Mouse (Mus musculus) G1E (cell line): Measurements from ENCODE around the gene Fxyd5. TPM values are rescaled to one million over a fixed set of nuclear protein-coding genes. Genes with fewer than 3 reads are reported as not detected.

Experiments used
- ATAC-seq: 2 replicates; pipeline ENCODE4 v1.8.0; 2016; ENCODE audit warnings: mild to moderate bottlenecking; ENCODE audit not compliant: insufficient number of reproducible peaks, poor library complexity, low FRiP score, severe bottlenecking; ENCODE audit errors: extremely low read depth
- DNase-seq: peaks from one replicate; pipeline ENCODE4 v3.0.0; 2012; ENCODE audit warnings: low spot score
- H3K27me3 ChIP-seq: 2 replicates; pipeline ENCODE4 v1.6.1; 2012; ENCODE audit warnings: mild to moderate bottlenecking, low read length, inconsistent platforms; ENCODE audit not compliant: insufficient read depth
- H3K36me3 ChIP-seq: replicated peaks from 2 replicates; pipeline ENCODE3; 2012; ENCODE audit warnings: mild to moderate bottlenecking, inconsistent platforms
- H3K4me1 ChIP-seq: 2 replicates; pipeline ENCODE4 v1.6.1; 2012; ENCODE audit warnings: low read depth, low read length, inconsistent platforms, mixed read lengths; ENCODE audit not compliant: insufficient read depth
- H3K4me3 ChIP-seq: 2 replicates; pipeline ENCODE4 v1.5.1; 2012; ENCODE audit warnings: low read depth, mild to moderate bottlenecking, inconsistent platforms, low read length, moderate library complexity, mixed read lengths
- H3K9me3 ChIP-seq: replicated peaks from 2 replicates; pipeline ENCODE4 v1.6.1; 2012; ENCODE audit warnings: inconsistent platforms
- CTCF ChIP-seq: IDR thresholded peaks from 2 replicates; pipeline ENCODE4 v1.5.1; 2012; ENCODE audit warnings: low read depth, low read length, inconsistent platforms, mixed read lengths
- GATA1 ChIP-seq: IDR thresholded peaks from 2 replicates; pipeline ENCODE4 v1.6.1; 2012; ENCODE audit warnings: borderline replicate concordance, low read length, inconsistent platforms, mixed read lengths
- GATA2 ChIP-seq: IDR thresholded peaks from 2 replicates; pipeline ENCODE4 v1.6.1; 2012; ENCODE audit warnings: low read depth, low read length, inconsistent platforms, borderline replicate concordance
- POLR2AphosphoS5 ChIP-seq: IDR thresholded peaks from 2 replicates; pipeline ENCODE4 v1.6.1; 2012; ENCODE audit warnings: low read depth, low read length, inconsistent platforms; ENCODE audit not compliant: insufficient replicate concordance
- TAL1 ChIP-seq: conservative IDR thresholded peaks from 2 replicates; pipeline ENCODE4 v1.6.1; 2012; ENCODE audit warnings: low read depth, low read length, inconsistent platforms, mixed read lengths
- polyA plus RNA-seq: library from polyadenylated mRNA; stranded (reverse); fragments of >175 nt; gene quantifications from 2 replicates; pipeline ENCODE4 v1.2.3, GENCODE M21; 2012
- total RNA-seq, 2 experiments: library from RNA; stranded (forward) in 1 of 2; stranded (reverse) in 1 of 2; fragments of 200-1000 nt in 1 of 2; fragments of >200 nt in 1 of 2; fragmentation: Nextera tagmentation in 1 of 2; gene quantifications; 2 replicates each; pipeline ENCODE4 v1.2.3; 2014 to 2017

Gene Fxyd5
- total and polyA plus RNA-seq, 3 experiments: 0.75 to 3.3 (median 1.8) TPM

DNA sequence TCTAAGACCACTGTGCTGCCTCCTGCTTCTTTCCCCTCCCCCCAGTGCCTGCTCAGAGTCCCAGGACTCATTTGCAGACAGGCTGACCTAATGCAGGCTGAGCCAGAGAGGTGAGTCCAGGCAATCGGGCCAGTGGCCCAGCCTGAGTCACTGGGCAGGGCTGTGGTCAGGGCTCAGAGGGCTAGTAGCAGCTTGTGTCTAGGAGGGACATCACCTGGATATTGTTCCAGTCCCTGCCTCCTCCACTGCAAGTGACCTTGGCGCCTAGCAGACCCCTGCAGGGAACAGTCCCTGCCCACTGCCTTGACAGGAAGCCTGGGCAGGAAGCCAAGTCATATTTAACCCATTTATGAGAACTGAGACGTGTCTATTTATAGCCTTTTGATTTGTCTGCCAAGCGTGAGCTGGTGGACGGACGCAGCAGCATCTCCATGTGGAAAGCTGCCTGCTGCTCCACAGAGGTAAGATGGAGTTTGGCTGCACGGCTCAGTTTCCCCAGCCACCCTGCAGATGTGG, 41.7 kb downstream of the Fxyd5 start:
- no peaks in the 10 kb centered on the region for H3K36me3 ChIP-seq
- peaks cover 4% of the 10 kb centered on the region; the same call in 1 of the 2 replicates for H3K4me1 ChIP-seq
- TF ChIP-seq GATA2 (no peak), CTCF (no peak), POLR2AphosphoS5 (no peak), GATA1 (no peak), TAL1 (no peak)
- ATAC-seq: no peak
- no peak overlapping the region for H3K4me3 ChIP-seq
- H3K27me3 ChIP-seq: no peaks in the 10 kb centered on the region
- no peaks in the 10 kb centered on the region for H3K9me3 ChIP-seq
- DNase-seq: no peak

DNA sequence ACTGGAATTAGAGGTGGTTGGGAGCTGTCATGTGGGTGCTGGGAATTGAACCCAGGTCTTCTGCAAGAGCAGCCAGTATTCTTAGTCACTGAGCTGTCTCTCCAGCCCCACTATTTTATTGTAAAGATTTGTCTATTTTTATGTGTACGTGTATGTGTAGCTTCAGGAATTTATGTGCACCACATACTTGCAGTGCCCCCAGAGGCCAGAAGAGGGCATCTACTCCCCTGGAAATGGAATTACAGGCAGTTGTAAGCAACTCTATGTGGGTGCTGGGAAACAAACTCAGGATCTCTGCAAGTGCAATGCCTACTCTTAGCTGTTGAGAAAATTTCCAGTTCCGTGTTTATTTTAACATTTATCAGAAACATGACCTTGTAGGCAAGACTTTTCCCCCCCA, 45.8 kb downstream of the Fxyd5 start:
- Histone ChIP-seq H3K4me3 (no peak overlapping the region), H3K4me1 (no peaks in the 10 kb centered on the region), H3K9me3 (no peaks in the 10 kb centered on the region), H3K27me3 (no peaks in the 10 kb centered on the region), H3K36me3 (no peaks in the 10 kb centered on the region)
- ATAC-seq: no peak
- TF ChIP-seq GATA2: no peak
- TF ChIP-seq GATA1: no peak
- no peak for TF ChIP-seq TAL1
- TF ChIP-seq CTCF: no peak
- TF ChIP-seq POLR2AphosphoS5: no peak
- no peak for DNase-seq

DNA sequence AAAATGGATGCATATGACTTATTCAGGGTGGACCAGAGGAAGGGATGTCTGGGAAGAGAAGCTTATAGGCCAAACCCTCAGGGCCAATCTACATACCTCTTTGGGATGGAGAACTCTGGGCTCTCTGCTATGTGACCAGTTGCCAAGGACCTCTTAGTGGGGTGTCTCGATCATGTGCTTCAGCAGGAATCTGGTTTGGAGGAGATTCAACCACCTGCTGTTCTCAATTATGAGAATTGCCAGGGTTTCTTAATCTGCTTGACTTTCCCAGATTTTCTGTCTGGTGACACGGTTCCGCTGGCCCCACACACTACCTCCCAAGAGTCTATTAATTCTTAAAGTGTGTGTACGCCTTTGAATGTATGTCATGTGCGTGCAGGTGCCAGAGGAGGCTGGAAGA, 48.3 kb downstream of the Fxyd5 start:
- Histone ChIP-seq H3K4me3 (no peak overlapping the region), H3K36me3 (no peaks in the 10 kb centered on the region), H3K4me1 (no peaks in the 10 kb centered on the region), H3K27me3 (no peaks in the 10 kb centered on the region), H3K9me3 (no peaks in the 10 kb centered on the region)
- TF ChIP-seq POLR2AphosphoS5: no peak
- ATAC-seq: no peak
- DNase-seq: no peak

DNA sequence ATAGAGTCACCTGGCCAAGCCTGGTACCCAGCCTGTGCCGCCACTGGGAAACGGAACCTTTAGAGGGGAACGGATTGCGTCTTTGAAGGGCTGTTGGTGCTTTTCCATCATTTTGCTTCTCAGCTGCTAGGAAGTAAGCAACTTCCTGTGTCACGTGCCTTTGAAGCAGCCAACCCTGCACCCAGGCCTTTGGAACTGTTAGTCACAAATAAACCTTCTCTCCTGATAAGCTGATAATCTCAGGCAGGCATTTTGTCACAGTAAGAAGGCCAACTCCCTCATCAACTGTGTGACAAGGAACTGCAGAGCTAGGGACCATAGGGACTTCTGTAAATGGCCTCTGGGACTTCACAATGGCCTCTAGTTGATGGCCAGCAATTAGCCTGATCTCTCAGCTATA, 50.1 kb downstream of the Fxyd5 start:
- H3K9me3 ChIP-seq: no peaks in the 10 kb centered on the region
- H3K4me3 ChIP-seq: no peak overlapping the region
- ATAC-seq (no peak), DNase-seq (no peak)
- no peaks in the 10 kb centered on the region for H3K27me3 ChIP-seq
- H3K36me3 ChIP-seq: no peaks in the 10 kb centered on the region
- no peaks in the 10 kb centered on the region for H3K4me1 ChIP-seq
- TF ChIP-seq TAL1 (no peak), GATA2 (no peak), GATA1 (no peak), CTCF (no peak), POLR2AphosphoS5 (no peak)

DNA sequence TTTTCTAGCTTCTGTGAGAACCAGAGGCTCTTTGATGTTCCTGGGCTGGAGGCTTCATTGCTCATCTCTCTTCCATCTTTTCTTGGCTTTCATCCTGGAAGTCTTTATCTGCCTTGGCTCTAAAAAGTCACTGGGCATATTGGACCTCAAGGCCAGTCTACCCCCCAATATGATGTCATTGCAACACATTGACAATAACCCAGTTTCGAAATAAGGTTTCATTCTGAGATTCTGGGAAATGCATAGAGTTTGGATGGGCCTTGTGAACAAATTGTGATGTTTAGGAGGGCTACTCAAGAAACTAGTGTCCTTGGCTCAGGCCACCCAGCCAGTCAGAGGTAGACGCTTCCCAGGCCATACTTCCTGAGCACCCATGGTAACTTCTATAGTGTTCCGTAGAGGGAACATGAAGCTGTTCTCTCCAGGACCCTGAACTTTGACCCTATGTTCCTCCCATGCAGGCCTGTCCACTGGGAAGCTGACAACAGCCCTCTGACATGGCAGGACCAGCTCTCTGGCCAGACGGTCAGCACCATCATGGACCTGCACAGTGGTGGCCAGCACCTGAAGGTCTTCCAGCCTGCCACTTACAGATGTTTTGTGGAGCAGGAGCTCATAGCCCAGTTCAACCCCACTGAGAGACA, 53.6 kb downstream of the Fxyd5 start:
- Histone ChIP-seq H3K9me3 (no peaks in the 10 kb centered on the region), H3K4me3 (no peak overlapping the region), H3K36me3 (no peaks in the 10 kb centered on the region), H3K4me1 (no peaks in the 10 kb centered on the region), H3K27me3 (no peaks in the 10 kb centered on the region)
- TF ChIP-seq GATA2 (no peak), GATA1 (no peak), CTCF (no peak), POLR2AphosphoS5 (no peak), TAL1 (no peak)
- ATAC-seq (no peak), DNase-seq (no peak)

DNA sequence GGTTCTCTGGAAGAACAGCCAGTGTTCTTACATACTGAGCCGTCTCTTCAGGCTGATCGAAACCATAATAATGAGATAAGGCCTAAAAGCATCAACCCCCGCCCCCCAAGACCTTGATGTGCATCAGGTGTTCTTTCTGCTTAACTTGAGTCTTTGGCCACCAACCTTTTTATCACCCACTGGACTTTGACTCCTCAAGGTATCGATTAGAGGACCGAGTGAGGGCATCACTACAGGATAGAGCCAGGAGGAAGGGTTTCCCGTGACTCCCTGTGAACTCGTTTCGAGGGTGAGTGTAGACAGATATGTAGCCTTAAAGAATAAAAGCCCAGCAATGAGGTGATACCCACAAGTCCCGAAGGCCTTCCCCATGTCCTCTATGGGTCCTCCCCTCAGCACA, 56.9 kb downstream of the Fxyd5 start:
- no peaks in the 10 kb centered on the region for H3K9me3 ChIP-seq
- DNase-seq: no peak
- H3K4me3 ChIP-seq: no peak overlapping the region
- H3K36me3 ChIP-seq: no peaks in the 10 kb centered on the region
- ATAC-seq: no peak
- H3K4me1 ChIP-seq: no peaks in the 10 kb centered on the region
- no peaks in the 10 kb centered on the region for H3K27me3 ChIP-seq
- TF ChIP-seq TAL1: no peak
- no peak for TF ChIP-seq CTCF
- TF ChIP-seq POLR2AphosphoS5: no peak
- no peak for TF ChIP-seq GATA2
- TF ChIP-seq GATA1: no peak

Other genes starting within 250 kb of the Fxyd5 start
- gene Ffar2, start 218.7 kb downstream of the Fxyd5 start, total RNA-seq (2014; fragmentation: Nextera tagmentation): not detected in 2 replicates
- gene Ffar2, start 218.7 kb downstream of the Fxyd5 start, total RNA-seq (2017): 0.23 and 0.33 TPM in 2 replicates
- gene Ffar2, start 218.7 kb downstream of the Fxyd5 start, polyA plus RNA-seq: 0.31 and 0.34 TPM in 2 replicates
- not detected in 2 replicates for gene Ffar3, start 186.3 kb downstream of the Fxyd5 start, total RNA-seq (2014; fragmentation: Nextera tagmentation)
- gene Ffar3, start 186.3 kb downstream of the Fxyd5 start, total RNA-seq (2017): 0.12 TPM in 1 of 2 replicates, not detected in the other
- not detected in 2 replicates for gene Ffar3, start 186.3 kb downstream of the Fxyd5 start, polyA plus RNA-seq
- not detected in 2 replicates for gene Ffar1, start 180.9 kb downstream of the Fxyd5 start, total RNA-seq (2014; fragmentation: Nextera tagmentation)
- gene Ffar1, start 180.9 kb downstream of the Fxyd5 start, total RNA-seq (2017): 0.06 and 0.11 TPM in 2 replicates
- not detected in 2 replicates for gene Ffar1, start 180.9 kb downstream of the Fxyd5 start, polyA plus RNA-seq
- gene Cd22, start 162.1 kb downstream of the Fxyd5 start, total RNA-seq (2014; fragmentation: Nextera tagmentation): not detected in 2 replicates
- gene Cd22, start 162.1 kb downstream of the Fxyd5 start, total RNA-seq (2017): 0.22 TPM in 1 of 2 replicates, not detected in the other
- gene Cd22, start 162.1 kb downstream of the Fxyd5 start, polyA plus RNA-seq: not detected in 2 replicates
- not detected in 2 replicates for gene Mag, start 127.6 kb downstream of the Fxyd5 start, total RNA-seq (2014; fragmentation: Nextera tagmentation)
- gene Mag, start 127.6 kb downstream of the Fxyd5 start, total RNA-seq (2017): not detected in 2 replicates
- not detected in 2 replicates for gene Mag, start 127.6 kb downstream of the Fxyd5 start, polyA plus RNA-seq
- not detected in 2 replicates for gene Hamp2, start 117.8 kb downstream of the Fxyd5 start, total RNA-seq (2014; fragmentation: Nextera tagmentation)
- gene Hamp2, start 117.8 kb downstream of the Fxyd5 start, total RNA-seq (2017): not detected in 2 replicates
- not detected in 2 replicates for gene Hamp2, start 117.8 kb downstream of the Fxyd5 start, polyA plus RNA-seq
- not detected in 2 replicates for gene Hamp, start 98.4 kb downstream of the Fxyd5 start, total RNA-seq (2014; fragmentation: Nextera tagmentation)
- not detected in 2 replicates for gene Hamp, start 98.4 kb downstream of the Fxyd5 start, total RNA-seq (2017)
- not detected in 2 replicates for gene Hamp, start 98.4 kb downstream of the Fxyd5 start, polyA plus RNA-seq
- 132 and 135 TPM in 2 replicates for gene Usf2, start 85.7 kb downstream of the Fxyd5 start, total RNA-seq (2014; fragmentation: Nextera tagmentation)
- gene Usf2, start 85.7 kb downstream of the Fxyd5 start, total RNA-seq (2017): 63.8 and 69.9 TPM in 2 replicates
- 101 and 113 TPM in 2 replicates for gene Usf2, start 85.7 kb downstream of the Fxyd5 start, polyA plus RNA-seq
- gene Lsr, start 69.0 kb downstream of the Fxyd5 start, total RNA-seq (2014; fragmentation: Nextera tagmentation): not detected in 2 replicates
- gene Lsr, start 69.0 kb downstream of the Fxyd5 start, total RNA-seq (2017): 0.11 TPM in 1 of 2 replicates, not detected in the other
- not detected in 2 replicates for gene Lsr, start 69.0 kb downstream of the Fxyd5 start, polyA plus RNA-seq
- gene Fam187b, start 68.7 kb downstream of the Fxyd5 start, total RNA-seq (2014; fragmentation: Nextera tagmentation): not detected in 2 replicates
- gene Fam187b, start 68.7 kb downstream of the Fxyd5 start, total RNA-seq (2017): 0.12 and 0.27 TPM in 2 replicates
- gene Fam187b, start 68.7 kb downstream of the Fxyd5 start, polyA plus RNA-seq: 0.03 TPM in 1 of 2 replicates, not detected in the other
- not detected in 2 replicates for gene Fxyd7, start 9.0 kb upstream of the Fxyd5 start, total RNA-seq (2014; fragmentation: Nextera tagmentation)
- not detected in 2 replicates for gene Fxyd7, start 9.0 kb upstream of the Fxyd5 start, total RNA-seq (2017)
- not detected in 2 replicates for gene Fxyd7, start 9.0 kb upstream of the Fxyd5 start, polyA plus RNA-seq
- gene Fxyd1, start 14.7 kb upstream of the Fxyd5 start, total RNA-seq (2014; fragmentation: Nextera tagmentation): not detected in 2 replicates
- gene Fxyd1, start 14.7 kb upstream of the Fxyd5 start, total RNA-seq (2017): 0.35 TPM in 1 of 2 replicates, not detected in the other
- not detected in 2 replicates for gene Fxyd1, start 14.7 kb upstream of the Fxyd5 start, polyA plus RNA-seq
- not detected in 2 replicates for gene Lgi4, start 16.9 kb upstream of the Fxyd5 start, total RNA-seq (2014; fragmentation: Nextera tagmentation)
- 0.05 TPM in 1 of 2 replicates, not detected in the other for gene Lgi4, start 16.9 kb upstream of the Fxyd5 start, total RNA-seq (2017)
- gene Lgi4, start 16.9 kb upstream of the Fxyd5 start, polyA plus RNA-seq: not detected in 2 replicates
- not detected in 2 replicates for gene Fxyd3, start 34.2 kb upstream of the Fxyd5 start, total RNA-seq (2014; fragmentation: Nextera tagmentation)
- gene Fxyd3, start 34.2 kb upstream of the Fxyd5 start, total RNA-seq (2017): 0.06 and 0.16 TPM in 2 replicates
- gene Fxyd3, start 34.2 kb upstream of the Fxyd5 start, polyA plus RNA-seq: not detected in 2 replicates
- not detected in 2 replicates for gene Hpn, start 72.8 kb upstream of the Fxyd5 start, total RNA-seq (2014; fragmentation: Nextera tagmentation)
- gene Hpn, start 72.8 kb upstream of the Fxyd5 start, total RNA-seq (2017): 0.87 TPM in 1 of 2 replicates, not detected in the other
- gene Hpn, start 72.8 kb upstream of the Fxyd5 start, polyA plus RNA-seq: not detected in 2 replicates
- gene Scn1b, start 84.5 kb upstream of the Fxyd5 start, total RNA-seq (2014; fragmentation: Nextera tagmentation): not detected in 2 replicates
- gene Scn1b, start 84.5 kb upstream of the Fxyd5 start, total RNA-seq (2017): not detected in 2 replicates
- not detected in 2 replicates for gene Scn1b, start 84.5 kb upstream of the Fxyd5 start, polyA plus RNA-seq
- gene Gramd1a, start 113.4 kb upstream of the Fxyd5 start, total RNA-seq (2014; fragmentation: Nextera tagmentation): 38.4 and 52.7 TPM in 2 replicates
- 19.2 and 19.4 TPM in 2 replicates for gene Gramd1a, start 113.4 kb upstream of the Fxyd5 start, total RNA-seq (2017)
- 56.7 and 65.4 TPM in 2 replicates for gene Gramd1a, start 113.4 kb upstream of the Fxyd5 start, polyA plus RNA-seq
- gene Scgb2b2, start 248.0 kb upstream of the Fxyd5 start, total RNA-seq (2014; fragmentation: Nextera tagmentation): not detected in 2 replicates
- not detected in 2 replicates for gene Scgb2b2, start 248.0 kb upstream of the Fxyd5 start, total RNA-seq (2017)
- gene Scgb2b2, start 248.0 kb upstream of the Fxyd5 start, polyA plus RNA-seq: not detected in 2 replicates
- not detected in 2 replicates for gene Scgb1b2, start 249.3 kb upstream of the Fxyd5 start, total RNA-seq (2014; fragmentation: Nextera tagmentation)
- not detected in 2 replicates for gene Scgb1b2, start 249.3 kb upstream of the Fxyd5 start, total RNA-seq (2017)
- gene Scgb1b2, start 249.3 kb upstream of the Fxyd5 start, polyA plus RNA-seq: not detected in 2 replicates